ENCODE assay signal across 43 mouse cellular contexts in genomic region chr13:32898111-32898510, GRCm38 (mm10). TPM values are rescaled to one million over a fixed set of nuclear protein-coding genes. Genes with fewer than 3 reads are reported as not detected.
"Had no signal": no experiment of that assay in that cellular context is flagged by ENCODE, and none has a peak within 500 bp of the region (broad histone marks: within the 10 kb centered on the region; RNA-seq: fewer than 3 reads in every experiment).

Gene Serpinb1c, minus strand, starts transcription at chr13:32898211.

- H3K9me3 ChIP-seq: heart, embryonic 10.5 days; heart, embryonic 13.5 days; heart, embryonic 15.5 days; hindbrain, embryonic 10.5 days; hindbrain, embryonic 12.5 days; hindbrain, embryonic 13.5 days; hindbrain, embryonic 15.5 days; intestine, embryonic 15.5 days; kidney, embryonic 15.5 days had no signal

- DNase-seq: heart, postnatal 10 days; heart, postnatal 14 days; heart, postnatal 36 days; heart, postnatal 4 days; kidney, adult 11 months; kidney, adult 18-20 months; kidney, adult 2 months; kidney, adult 8-10 months; kidney, adult 9 months; kidney, postnatal 10 days; kidney, postnatal 14 days; kidney, postnatal 25 days; kidney, postnatal 36 days; kidney, postnatal 4 days; layer of hippocampus, adult 9-11 months; layer of hippocampus, postnatal 36 days had no signal

- H3K4me1 ChIP-seq: heart, embryonic 10.5 days; hindbrain, embryonic 10.5 days; hindbrain, embryonic 12.5 days; hindbrain, embryonic 13.5 days; hindbrain, embryonic 15.5 days had no signal

- H3K27me3 ChIP-seq: heart, embryonic 13.5 days; heart, embryonic 15.5 days; hindbrain, embryonic 12.5 days; hindbrain, embryonic 13.5 days; intestine, embryonic 15.5 days; kidney, embryonic 15.5 days had no signal

- H3K27ac ChIP-seq: heart, embryonic 10.5 days; heart, embryonic 13.5 days; heart, embryonic 15.5 days; hindbrain, embryonic 10.5 days; hindbrain, embryonic 12.5 days; hindbrain, embryonic 13.5 days; hindbrain, embryonic 14.5 days; hindbrain, embryonic 15.5 days; hindbrain, postnatal 0 days; intestine, embryonic 15.5 days; kidney, embryonic 15.5 days; kidney, postnatal 0 days; layer of hippocampus, adult 2 months had no signal

- H3K4me3 ChIP-seq: heart, embryonic 10.5 days; heart, embryonic 13.5 days; heart, embryonic 15.5 days; hindbrain, embryonic 10.5 days; hindbrain, embryonic 12.5 days; hindbrain, embryonic 13.5 days; hindbrain, embryonic 15.5 days; intestine, embryonic 15.5 days; kidney, embryonic 15.5 days; layer of hippocampus, adult 2 months had no signal

- H3K36me3 ChIP-seq: heart, embryonic 10.5 days; heart, embryonic 13.5 days; heart, embryonic 15.5 days; hindbrain, embryonic 10.5 days; hindbrain, embryonic 12.5 days; hindbrain, embryonic 13.5 days; hindbrain, embryonic 15.5 days; intestine, embryonic 15.5 days; kidney, embryonic 15.5 days had no signal

- H3K4me2 ChIP-seq: heart, embryonic 11.5 days; heart, embryonic 13.5 days; heart, embryonic 15.5 days; hindbrain, embryonic 12.5 days; hindbrain, embryonic 13.5 days; hindbrain, embryonic 14.5 days; hindbrain, embryonic 15.5 days; intestine, embryonic 15.5 days; kidney, embryonic 15.5 days had no signal

- H3K9ac ChIP-seq: heart, embryonic 13.5 days; heart, embryonic 15.5 days; hindbrain, embryonic 12.5 days; hindbrain, embryonic 13.5 days; hindbrain, embryonic 14.5 days; hindbrain, embryonic 15.5 days; intestine, embryonic 15.5 days; kidney, embryonic 15.5 days had no signal

- ATAC-seq: hindbrain, embryonic 16.5 days; hindbrain, postnatal 0 days; inflammation-experienced regulatory T-cells, adult 6 months; intestine, embryonic 15.5 days; intestine, embryonic 16.5 days; intestine, postnatal 0 days had no signal

RNA-seq across cellular contexts. Expression of gene Serpinb1c, which starts in this region (rescaled TPM):
- total RNA-seq: hematopoietic stem cell, adult 5-6 weeks; hindbrain, postnatal 0 days; layer of hippocampus, adult 18-20 months; layer of hippocampus, adult 2 months; layer of hippocampus, postnatal 25 days; left cerebral cortex, adult 18-20 months had no signal
- polyA plus RNA-seq: heart, embryonic 10.5 days; heart, embryonic 14.5 days; hindbrain, embryonic 10.5 days; hindbrain, embryonic 11.5 days; hindbrain, embryonic 12.5 days; hindbrain, embryonic 13.5 days; hindbrain, embryonic 14.5 days; hindbrain, embryonic 15.5 days; hindbrain, embryonic 16.5 days; hindbrain, postnatal 0 days; inflammation-experienced regulatory T-cells, adult 6 months; intestine, embryonic 14.5 days; intestine, embryonic 15.5 days; intestine, embryonic 16.5 days; intestine, postnatal 0 days; kidney, embryonic 14.5 days; kidney, embryonic 15.5 days; kidney, embryonic 16.5 days; kidney, postnatal 0 days had no signal
